Mouse (Mus musculus) bone marrow, adult 2 months (tissue): Measurements from ENCODE around the gene Glcci1.

ENCODE experiments used
- CTCF ChIP-seq: fragments of 200-500 bp; IDR thresholded peaks from 2 replicates; pipeline ENCODE4 v1.5.1; 2011; ENCODE audit warnings: low read length, control low read depth; ENCODE audit not compliant: control insufficient read depth, insufficient read depth
- POLR2A ChIP-seq: fragments of 200-500 bp; IDR thresholded peaks from 2 replicates; pipeline ENCODE4 v1.6.1; 2011; ENCODE audit warnings: low read depth, mild to moderate bottlenecking, control low read depth, low read length, borderline replicate concordance; ENCODE audit not compliant: control insufficient read depth

DNA sequence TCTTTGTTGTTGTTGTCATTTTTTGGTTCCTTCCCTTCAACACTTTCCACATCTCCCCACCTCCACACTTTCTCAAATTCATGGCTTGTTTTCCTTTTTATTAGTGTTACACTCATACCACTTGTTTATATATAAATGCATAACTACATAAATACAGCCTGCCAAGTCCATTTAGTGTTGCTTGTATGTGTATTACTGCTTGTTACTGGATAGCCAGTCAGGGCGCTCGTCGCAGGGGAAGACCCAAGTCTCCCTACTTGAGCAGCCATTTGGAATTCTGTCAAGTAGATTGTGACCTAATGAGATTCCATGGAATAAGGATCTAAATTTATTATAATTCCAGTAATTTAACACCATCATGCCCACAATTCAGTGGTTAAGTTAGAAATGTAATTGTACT lies 10.3 kb downstream of the Glcci1 start:
- no peak for TF ChIP-seq POLR2A
- no peak for TF ChIP-seq CTCF
